In genomic region chr11:96030571-96030970, GRCm38 (mm10) we compare ENCODE assay signal across 26 mouse cellular contexts. TPM values are rescaled to one million over a fixed set of nuclear protein-coding genes. Genes with fewer than 3 reads are reported as not detected.
A peak's percentile ranks its signal among the peaks of the same experiment; 100 is the strongest.
DNase-seq lines count a peak whose midpoint lies in the region; ATAC-seq and TF ChIP-seq lines count a peak whose summit lies in the region.
"Had no signal": no experiment of that assay in that cellular context is flagged by ENCODE, and none has a peak within 500 bp of the region (broad histone marks: within the 10 kb centered on the region; RNA-seq: fewer than 3 reads in every experiment).

No protein-coding gene starts in this region.

- H3K36me3 ChIP-seq in midbrain, embryonic 11.5 days (ENCODE audit: control insufficient read depth, insufficient read depth, low read length), result no peaks in the 10 kb centered on the region
- no peaks in the 10 kb centered on the region for H3K36me3 ChIP-seq in midbrain, embryonic 13.5 days
- no peaks in the 10 kb centered on the region for H3K36me3 ChIP-seq in kidney, postnatal 0 days (ENCODE audit: insufficient read depth, low read length)
- H3K36me3 ChIP-seq in small intestine, adult 2 months (ENCODE audit: control insufficient read depth, insufficient read depth, low read length), result no peaks in the 10 kb centered on the region
- no peaks in the 10 kb centered on the region for H3K36me3 ChIP-seq in forebrain, embryonic 15.5 days
- H3K36me3 ChIP-seq in midbrain, embryonic 16.5 days (ENCODE audit: control insufficient read depth, insufficient read depth, low read length), result no peaks in the 10 kb centered on the region
- H3K36me3 ChIP-seq in forebrain, embryonic 10.5 days (replicated peaks), result no peaks in the 10 kb centered on the region
- H3K36me3 ChIP-seq: embryonic facial prominence, embryonic 12.5 days; hindbrain, embryonic 15.5 days; limb, embryonic 13.5 days; neural tube, embryonic 15.5 days had no signal

- DNase-seq in midbrain, embryonic 11.5 days (ENCODE audit: low spot score, missing footprints), result peak; percentile 67
- DNase-seq in kidney, postnatal 0 days (ENCODE audit: low spot score), result no peak
- no peak for DNase-seq in forebrain, embryonic 10.5 days (ENCODE audit: extremely low spot score, low spot score)
- DNase-seq: adrenal gland, adult 8-10 months; cerebellum, adult 11-12 months; cerebellum, postnatal 14 days; layer of hippocampus, adult 9-11 months; lung, embryonic 14.5 days; right cerebral cortex, adult 18-20 months had no signal

- H3K4me3 ChIP-seq in midbrain, embryonic 11.5 days (ENCODE audit: low read depth, low read length), result no peak overlapping the region
- no peak overlapping the region for H3K4me3 ChIP-seq in midbrain, embryonic 13.5 days (replicated peaks)
- H3K4me3 ChIP-seq in kidney, postnatal 0 days (replicated peaks; ENCODE audit: low read depth, low read length), result no peak overlapping the region
- H3K4me3 ChIP-seq in small intestine, adult 2 months (ENCODE audit: low read depth, low read length), result no peak overlapping the region
- H3K4me3 ChIP-seq in forebrain, embryonic 15.5 days, result no peak overlapping the region
- no peak overlapping the region for H3K4me3 ChIP-seq in midbrain, embryonic 16.5 days (ENCODE audit: low read depth, low read length)
- no peak overlapping the region for H3K4me3 ChIP-seq in forebrain, embryonic 10.5 days
- H3K4me3 ChIP-seq: embryonic facial prominence, embryonic 12.5 days; erythroblast, embryonic 14.5 days; hindbrain, embryonic 15.5 days; limb, embryonic 13.5 days; neural tube, embryonic 15.5 days had no signal

- no peak for ATAC-seq in midbrain, embryonic 11.5 days (ENCODE audit: low FRiP score)
- no peak for ATAC-seq in midbrain, embryonic 13.5 days
- peak; percentile 55; the same call in 1 of the 2 replicates for ATAC-seq in kidney, postnatal 0 days (replicated peaks; ENCODE audit: low FRiP score, low read depth)
- ATAC-seq in forebrain, embryonic 15.5 days (replicated peaks), result no peak
- ATAC-seq in midbrain, embryonic 16.5 days, result no peak
- ATAC-seq: forebrain, embryonic 14.5 days had no signal

- H3K27me3 ChIP-seq in midbrain, embryonic 11.5 days (ENCODE audit: control insufficient read depth, insufficient read depth, low read length), result no peaks in the 10 kb centered on the region
- peaks cover 10% of the 10 kb centered on the region; the same call in 1 of the 2 replicates for H3K27me3 ChIP-seq in midbrain, embryonic 13.5 days
- no peaks in the 10 kb centered on the region for H3K27me3 ChIP-seq in kidney, postnatal 0 days (ENCODE audit: insufficient read depth, low read length)
- H3K27me3 ChIP-seq in small intestine, adult 2 months (ENCODE audit: control insufficient read depth, insufficient read depth, low read length), result no peaks in the 10 kb centered on the region
- H3K27me3 ChIP-seq in forebrain, embryonic 15.5 days, result 0 out of 2 replicates have a peak, but pooled peaks cover 5% of the 10 kb centered on the region
- H3K27me3 ChIP-seq in midbrain, embryonic 16.5 days (ENCODE audit: control insufficient read depth, insufficient read depth, low read depth, low read length), result no peaks in the 10 kb centered on the region
- H3K27me3 ChIP-seq in forebrain, embryonic 10.5 days (ENCODE audit: poor library complexity, severe bottlenecking), result peaks cover 10% of the 10 kb centered on the region; the same call in 1 of the 2 replicates
- H3K27me3 ChIP-seq: hindbrain, embryonic 15.5 days had no signal

- no peak overlapping the region for H3K27ac ChIP-seq in midbrain, embryonic 11.5 days (ENCODE audit: low read depth, low read length)
- no peak overlapping the region for H3K27ac ChIP-seq in midbrain, embryonic 13.5 days
- H3K27ac ChIP-seq in kidney, postnatal 0 days, result no peak overlapping the region
- peak overlapping the region; percentile 93 for H3K27ac ChIP-seq in small intestine, adult 2 months (ENCODE audit: insufficient read depth, low read depth, low read length)
- H3K27ac ChIP-seq in forebrain, embryonic 15.5 days (replicated peaks), result no peak overlapping the region
- H3K27ac ChIP-seq in midbrain, embryonic 16.5 days (ENCODE audit: low read length), result no peak overlapping the region
- H3K27ac ChIP-seq in forebrain, embryonic 10.5 days, result no peak overlapping the region
- H3K27ac ChIP-seq: embryonic facial prominence, embryonic 12.5 days; hindbrain, embryonic 15.5 days; limb, embryonic 13.5 days; liver, embryonic 14.5 days; neural tube, embryonic 15.5 days had no signal

- no peaks in the 10 kb centered on the region for H3K9me3 ChIP-seq in midbrain, embryonic 11.5 days (ENCODE audit: control insufficient read depth, low read length)
- H3K9me3 ChIP-seq in midbrain, embryonic 13.5 days, result no peaks in the 10 kb centered on the region
- no peaks in the 10 kb centered on the region for H3K9me3 ChIP-seq in kidney, postnatal 0 days (replicated peaks; ENCODE audit: low read length)
- no peaks in the 10 kb centered on the region for H3K9me3 ChIP-seq in forebrain, embryonic 15.5 days
- H3K9me3 ChIP-seq in midbrain, embryonic 16.5 days (replicated peaks; ENCODE audit: control insufficient read depth, low read length, poor library complexity, severe bottlenecking), result no peaks in the 10 kb centered on the region
- H3K9me3 ChIP-seq in forebrain, embryonic 10.5 days, result no peaks in the 10 kb centered on the region
- H3K9me3 ChIP-seq: embryonic facial prominence, embryonic 12.5 days; hindbrain, embryonic 15.5 days; limb, embryonic 13.5 days; neural tube, embryonic 15.5 days had no signal

- H3K9ac ChIP-seq in midbrain, embryonic 11.5 days (ENCODE audit: low read length), result no peak overlapping the region
- no peak overlapping the region for H3K9ac ChIP-seq in midbrain, embryonic 13.5 days (replicated peaks)
- H3K9ac ChIP-seq in kidney, postnatal 0 days (ENCODE audit: low read depth, low read length), result no peak overlapping the region
- H3K9ac ChIP-seq in forebrain, embryonic 15.5 days (replicated peaks), result no peak overlapping the region
- H3K9ac ChIP-seq in midbrain, embryonic 16.5 days (ENCODE audit: low read depth, low read length), result no peak overlapping the region
- H3K9ac ChIP-seq: embryonic facial prominence, embryonic 12.5 days; hindbrain, embryonic 15.5 days; limb, embryonic 13.5 days; liver, embryonic 14.5 days; lung, embryonic 14.5 days; neural tube, embryonic 15.5 days had no signal

- H3K4me2 ChIP-seq in midbrain, embryonic 11.5 days, result no peak overlapping the region
- H3K4me2 ChIP-seq in midbrain, embryonic 13.5 days (replicated peaks), result no peak overlapping the region
- no peak overlapping the region for H3K4me2 ChIP-seq in kidney, postnatal 0 days (ENCODE audit: low read length)
- no peak overlapping the region for H3K4me2 ChIP-seq in forebrain, embryonic 15.5 days (replicated peaks)
- no peak overlapping the region for H3K4me2 ChIP-seq in midbrain, embryonic 16.5 days (ENCODE audit: low read length)
- H3K4me2 ChIP-seq: embryonic facial prominence, embryonic 12.5 days; heart, embryonic 11.5 days; hindbrain, embryonic 15.5 days; limb, embryonic 13.5 days; lung, embryonic 14.5 days; neural tube, embryonic 15.5 days had no signal

- 89% methylated on average over 3 of the region's 3 CpGs for WGBS in midbrain, embryonic 11.5 days
- 90% methylated on average over 3 of the region's 3 CpGs for WGBS in midbrain, embryonic 13.5 days
- 85% methylated on average over 3 of the region's 3 CpGs for WGBS in kidney, postnatal 0 days
- 39% methylated on average over 3 of the region's 3 CpGs for WGBS in small intestine, adult 2 months
- 83% methylated on average over 3 of the region's 3 CpGs for whole genome bisulfite sequencing in forebrain, embryonic 15.5 days
- WGBS in midbrain, embryonic 16.5 days, result 90% methylated on average over 3 of the region's 3 CpGs
- 98% methylated on average over 3 of the region's 3 CpGs for WGBS in forebrain, embryonic 10.5 days

- no peak for TF ChIP-seq CTCF in kidney, postnatal 0 days (IDR thresholded peaks at IDR 0.05; ENCODE audit: low read depth)
- TF ChIP-seq CTCF in small intestine, adult 2 months (IDR thresholded peaks at IDR 0.05; ENCODE audit: extremely low read depth, insufficient read length, insufficient replicate concordance, low read depth, low read length), result no peak

- H3K4me1 ChIP-seq in midbrain, embryonic 11.5 days (ENCODE audit: control insufficient read depth, insufficient read depth, low read length), result peaks cover 6% of the 10 kb centered on the region
- H3K4me1 ChIP-seq in midbrain, embryonic 13.5 days (replicated peaks), result peaks cover 12% of the 10 kb centered on the region
- H3K4me1 ChIP-seq in kidney, postnatal 0 days (replicated peaks; ENCODE audit: insufficient read depth, low read length), result no peaks in the 10 kb centered on the region
- H3K4me1 ChIP-seq in small intestine, adult 2 months (ENCODE audit: control insufficient read depth, insufficient read depth, insufficient read length, low read length), result peaks cover 10% of the 10 kb centered on the region; the same call in 1 of the 2 replicates
- H3K4me1 ChIP-seq in forebrain, embryonic 15.5 days, result peaks cover 9% of the 10 kb centered on the region
- H3K4me1 ChIP-seq in midbrain, embryonic 16.5 days (ENCODE audit: control insufficient read depth, insufficient read depth, low read length), result peaks cover 8% of the 10 kb centered on the region
- peaks cover 13% of the 10 kb centered on the region for H3K4me1 ChIP-seq in forebrain, embryonic 10.5 days

- TF ChIP-seq POLR2A in small intestine, adult 2 months (IDR thresholded peaks at IDR 0.05; ENCODE audit: low read depth, low read length), result no peak

RNA-seq across cellular contexts. Expression of gene Snf8, which starts 4.1 kb away (rescaled TPM):
- 36.7 and 43.0 TPM in 2 replicates for polyA plus RNA-seq in midbrain, embryonic 11.5 days (2014; fragmentation: Nextera tagmentation; extraction: Ambion mirVana)
- 133 and 142 TPM in 2 replicates for polyA plus RNA-seq in midbrain, embryonic 13.5 days (2015; fragmentation: Nextera tagmentation; extraction: Ambion mirVana)
- 85.8 and 90.6 TPM in 2 replicates for polyA plus RNA-seq in kidney, postnatal 0 days (2015; fragmentation: Nextera tagmentation; extraction: Ambion mirVana)
- polyA plus RNA-seq in small intestine, adult 2 months (2012; rRNA removed), result 14.7 and 30.8 TPM in 2 replicates
- 136 and 142 TPM in 2 replicates for polyA plus RNA-seq in forebrain, embryonic 15.5 days (2015; fragmentation: Nextera tagmentation; extraction: Ambion mirVana)
- polyA plus RNA-seq in midbrain, embryonic 16.5 days (2015; fragmentation: Nextera tagmentation; extraction: Ambion mirVana), result 129 and 130 TPM in 2 replicates
- polyA plus RNA-seq in forebrain, embryonic 10.5 days (2016; fragmentation: Nextera tagmentation; extraction: Ambion mirVana), result 107 and 109 TPM in 2 replicates

RNA-seq across cellular contexts. Expression of gene Gip, which starts 6.2 kb away (rescaled TPM):
- not detected in 2 replicates for polyA plus RNA-seq in midbrain, embryonic 11.5 days (2014; fragmentation: Nextera tagmentation; extraction: Ambion mirVana)
- polyA plus RNA-seq in midbrain, embryonic 13.5 days (2015; fragmentation: Nextera tagmentation; extraction: Ambion mirVana), result not detected in 2 replicates
- polyA plus RNA-seq in kidney, postnatal 0 days (2015; fragmentation: Nextera tagmentation; extraction: Ambion mirVana), result not detected in 2 replicates
- polyA plus RNA-seq in small intestine, adult 2 months (2012; rRNA removed), result 25.4 and 44.6 TPM in 2 replicates
- polyA plus RNA-seq in forebrain, embryonic 15.5 days (2015; fragmentation: Nextera tagmentation; extraction: Ambion mirVana), result not detected in 2 replicates
- not detected in 2 replicates for polyA plus RNA-seq in midbrain, embryonic 16.5 days (2015; fragmentation: Nextera tagmentation; extraction: Ambion mirVana)
- polyA plus RNA-seq in forebrain, embryonic 10.5 days (2016; fragmentation: Nextera tagmentation; extraction: Ambion mirVana), result 0.25 TPM in 1 of 2 replicates, not detected in the other
- polyA plus RNA-seq: C2C12; embryonic facial prominence, embryonic 12.5 days; erythroblast, embryonic 14.5 days; forebrain, embryonic 14.5 days; gonadal fat pad, adult 2 months; heart, embryonic 11.5 days; heart, postnatal 0 days; hindbrain, embryonic 15.5 days; limb, embryonic 13.5 days; liver, embryonic 14.5 days; lung, embryonic 14.5 days; midbrain, postnatal 0 days; neural tube, embryonic 15.5 days; urinary bladder, adult 2 months had no signal

RNA-seq across cellular contexts. Expression of gene Igf2bp1, which starts 24.8 kb away (rescaled TPM):
- 92.9 and 95.1 TPM in 2 replicates for polyA plus RNA-seq in midbrain, embryonic 11.5 days (2014; fragmentation: Nextera tagmentation; extraction: Ambion mirVana)
- polyA plus RNA-seq in midbrain, embryonic 13.5 days (2015; fragmentation: Nextera tagmentation; extraction: Ambion mirVana), result 40.2 and 40.6 TPM in 2 replicates
- polyA plus RNA-seq in kidney, postnatal 0 days (2015; fragmentation: Nextera tagmentation; extraction: Ambion mirVana), result 14.9 and 20.5 TPM in 2 replicates
- 0.11 TPM in 1 of 2 replicates, not detected in the other for polyA plus RNA-seq in small intestine, adult 2 months (2012; rRNA removed)
- polyA plus RNA-seq in forebrain, embryonic 15.5 days (2015; fragmentation: Nextera tagmentation; extraction: Ambion mirVana), result 22.0 and 27.1 TPM in 2 replicates
- 6.2 and 9.5 TPM in 2 replicates for polyA plus RNA-seq in midbrain, embryonic 16.5 days (2015; fragmentation: Nextera tagmentation; extraction: Ambion mirVana)
- polyA plus RNA-seq in forebrain, embryonic 10.5 days (2016; fragmentation: Nextera tagmentation; extraction: Ambion mirVana), result 198 and 200 TPM in 2 replicates

RNA-seq across cellular contexts. Expression of gene Ube2z, which starts 34.6 kb away (rescaled TPM):
- 21.5 and 22.3 TPM in 2 replicates for polyA plus RNA-seq in midbrain, embryonic 11.5 days (2014; fragmentation: Nextera tagmentation; extraction: Ambion mirVana)
- 28.9 and 34.0 TPM in 2 replicates for polyA plus RNA-seq in midbrain, embryonic 13.5 days (2015; fragmentation: Nextera tagmentation; extraction: Ambion mirVana)
- polyA plus RNA-seq in kidney, postnatal 0 days (2015; fragmentation: Nextera tagmentation; extraction: Ambion mirVana), result 31.7 and 33.2 TPM in 2 replicates
- 12.1 and 23.0 TPM in 2 replicates for polyA plus RNA-seq in small intestine, adult 2 months (2012; rRNA removed)
- polyA plus RNA-seq in forebrain, embryonic 15.5 days (2015; fragmentation: Nextera tagmentation; extraction: Ambion mirVana), result 35.1 and 37.2 TPM in 2 replicates
- 37.4 and 40.8 TPM in 2 replicates for polyA plus RNA-seq in midbrain, embryonic 16.5 days (2015; fragmentation: Nextera tagmentation; extraction: Ambion mirVana)
- 27.5 TPM in 2 replicates for polyA plus RNA-seq in forebrain, embryonic 10.5 days (2016; fragmentation: Nextera tagmentation; extraction: Ambion mirVana)

RNA-seq across cellular contexts. Expression of gene Atp5g1, which starts 44.9 kb away (rescaled TPM):
- polyA plus RNA-seq in midbrain, embryonic 11.5 days (2014; fragmentation: Nextera tagmentation; extraction: Ambion mirVana), result 405 and 437 TPM in 2 replicates
- polyA plus RNA-seq in midbrain, embryonic 13.5 days (2015; fragmentation: Nextera tagmentation; extraction: Ambion mirVana), result 423 and 443 TPM in 2 replicates
- polyA plus RNA-seq in kidney, postnatal 0 days (2015; fragmentation: Nextera tagmentation; extraction: Ambion mirVana), result 1,356 and 1,385 TPM in 2 replicates
- polyA plus RNA-seq in small intestine, adult 2 months (2012; rRNA removed), result 732 and 1,031 TPM in 2 replicates
- 409 and 467 TPM in 2 replicates for polyA plus RNA-seq in forebrain, embryonic 15.5 days (2015; fragmentation: Nextera tagmentation; extraction: Ambion mirVana)
- polyA plus RNA-seq in midbrain, embryonic 16.5 days (2015; fragmentation: Nextera tagmentation; extraction: Ambion mirVana), result 536 and 561 TPM in 2 replicates
- 557 and 584 TPM in 2 replicates for polyA plus RNA-seq in forebrain, embryonic 10.5 days (2016; fragmentation: Nextera tagmentation; extraction: Ambion mirVana)

Comparison
In these comparisons a context has a peak if more than half of its experiments do, and no peak if none do; other contexts are left out.
1. RNA of gene Gip, which starts 6.2 kb away (polyA plus RNA-seq): 25.4 to 44.6 TPM in small intestine, adult 2 months; 0.25 TPM in forebrain, embryonic 10.5 days, not detected in midbrain, embryonic 16.5 days, not detected in midbrain, embryonic 11.5 days, not detected in midbrain, embryonic 13.5 days, not detected in kidney, postnatal 0 days and not detected in forebrain, embryonic 15.5 days; every median in the first group is over 10 times any median in the second.